Mouse (Mus musculus) midbrain, embryonic 12.5 days (tissue): ENCODE measurements around the gene Arrb2. TPM values are rescaled to one million over a fixed set of nuclear protein-coding genes. Genes with fewer than 3 reads are reported as not detected.

Experiments
- ATAC-seq: fragments of 200-750 bp; cut with Nextera tagmentation; 2 replicates; pipeline ENCODE4 v1.8.0; 2017; ENCODE audit warnings: low read depth, moderate TSS enrichment, moderate library complexity; ENCODE audit not compliant: low FRiP score
- H3K27ac ChIP-seq: fragments of 300-500 bp; sonication (generic); replicated peaks from 2 replicates; pipeline ENCODE4 v1.5.1; 2016; ENCODE audit warnings: mild to moderate bottlenecking
- H3K27me3 ChIP-seq: fragments of 300-500 bp; sonication (generic); 2 replicates; pipeline ENCODE4 v1.6.1; 2016; ENCODE audit warnings: mild to moderate bottlenecking
- H3K36me3 ChIP-seq: fragments of 300-500 bp; sonication (generic); 2 replicates; pipeline ENCODE4 v1.6.1; 2016
- H3K4me1 ChIP-seq: fragments of 300-500 bp; sonication (generic); 2 replicates; pipeline ENCODE4 v1.6.1; 2016
- H3K4me2 ChIP-seq: fragments of 300-500 bp; sonication (generic); replicated peaks from 2 replicates; pipeline ENCODE4 v1.6.1; 2016; ENCODE audit warnings: mild to moderate bottlenecking, moderate library complexity
- H3K4me3 ChIP-seq: fragments of 300-500 bp; sonication (generic); 2 replicates; pipeline ENCODE4 v1.5.1; 2016; ENCODE audit warnings: mild to moderate bottlenecking
- H3K9ac ChIP-seq: fragments of 300-500 bp; sonication (generic); replicated peaks from 2 replicates; pipeline ENCODE4 v1.6.1; 2016; ENCODE audit warnings: mild to moderate bottlenecking, moderate library complexity
- H3K9me3 ChIP-seq: fragments of 300-500 bp; sonication (generic); 2 replicates; pipeline ENCODE4 v1.6.1; 2016; ENCODE audit warnings: mild to moderate bottlenecking
- WGBS: fragments of 180-500 bp; shearing (Covaris S2); methylation state at CpG from one replicate; pipeline ENCODE4 v1.1.7; 2016; 5-methylcytosine and 5-hydroxymethylcytosine counted together
- polyA plus RNA-seq: library from polyadenylated mRNA; unstranded; fragments of >200 nt; fragmentation: Nextera tagmentation; extraction: Ambion mirVana; gene quantifications from 2 replicates; pipeline ENCODE4 v1.2.1, GENCODE M21; 2016

The Arrb2 gene
- polyA plus RNA-seq, 1 experiment from 2014 or later = 41.1 TPM

- 82% methylated on average over 1 of the region's 1 CpGs for WGBS
- no peaks in the 10 kb centered on the region for H3K36me3 ChIP-seq
- H3K27me3 ChIP-seq = no peaks in the 10 kb centered on the region
- no peak for ATAC-seq
- H3K4me3 ChIP-seq = no peak overlapping the region
- H3K27ac ChIP-seq = no peak overlapping the region
- no peak overlapping the region for H3K9ac ChIP-seq
- H3K4me2 ChIP-seq = no peak overlapping the region
- H3K4me1 ChIP-seq = peaks cover 3% of the 10 kb centered on the region; the same call in 1 of the 2 replicates
- H3K9me3 ChIP-seq = no peaks in the 10 kb centered on the region
These were observed 14.9 kb downstream of the Arrb2 start for GRCm38 (mm10) chr11:70447373-70447772.

- Histone ChIP-seq H3K4me3 (no peak overlapping the region), H3K4me1 (peaks cover 16% of the 10 kb centered on the region), H3K9me3 (no peaks in the 10 kb centered on the region), H3K9ac (no peak overlapping the region), H3K27ac (no peak overlapping the region), H3K27me3 (no peaks in the 10 kb centered on the region), H3K4me2 (no peak overlapping the region), H3K36me3 (peaks cover 4% of the 10 kb centered on the region; the same call in 1 of the 2 replicates)
- WGBS = 87% methylated on average over 2 of the region's 2 CpGs
- no peak for ATAC-seq
These were observed 18.5 kb downstream of the Arrb2 start for GRCm38 (mm10) chr11:70450926-70451325.

GRCm38 (mm10) chr11:70451797-70452498 is 19.5 kb downstream of the Arrb2 start, which contains the start of gene Med11:
Gene Med11 (plus strand): TSS chr11:70451919.
- Histone ChIP-seq H3K27me3 (no peaks in the 10 kb centered on the region), H3K27ac (peak within 1 kb of the TSS; percentile 96), H3K4me1 (peaks cover 16% of the 10 kb centered on the region), H3K9ac (peak within 1 kb of the TSS; percentile 75), H3K36me3 (peaks cover 4% of the 10 kb centered on the region; the same call in 1 of the 2 replicates), H3K4me3 (peak within 1 kb of the TSS; percentile 68), H3K9me3 (no peaks in the 10 kb centered on the region), H3K4me2 (peak within 1 kb of the TSS; percentile 65)
- peak; percentile 98 for ATAC-seq
- under 1% methylated on average over 46 of the region's 46 CpGs for WGBS

GRCm38 (mm10) chr11:70453261-70454044 is 21.0 kb downstream of the Arrb2 start:
- H3K4me3 ChIP-seq = no peak overlapping the region
- peaks cover 16% of the 10 kb centered on the region for H3K4me1 ChIP-seq
- ATAC-seq = no peak
- no peak overlapping the region for H3K27ac ChIP-seq
- H3K27me3 ChIP-seq = peaks cover under 1% of the 10 kb centered on the region
- H3K36me3 ChIP-seq = peaks cover 4% of the 10 kb centered on the region; the same call in 1 of the 2 replicates
- peak overlapping the region; percentile 65; the same call in 1 of the 2 replicates for H3K4me2 ChIP-seq
- 92% methylated on average over 9 of the region's 9 CpGs for WGBS
- H3K9ac ChIP-seq = 0 out of 2 replicates have a peak overlapping the region, but pooled peaks have one; percentile 24
- H3K9me3 ChIP-seq = no peaks in the 10 kb centered on the region

- Histone ChIP-seq H3K4me1 (peaks cover 10% of the 10 kb centered on the region), H3K36me3 (no peaks in the 10 kb centered on the region), H3K4me2 (peak within 1 kb of the TSS; percentile 70), H3K9ac (peak within 1 kb of the TSS; percentile 52), H3K27me3 (peaks cover 44% of the 10 kb centered on the region), H3K9me3 (no peaks in the 10 kb centered on the region), H3K4me3 (peak within 1 kb of the TSS; percentile 43), H3K27ac (no peak within 1 kb of the TSS)
- WGBS = 17% methylated on average over 30 of the region's 32 CpGs
- no peak for ATAC-seq
These were observed 26.5 kb downstream of the Arrb2 start, which contains the start of gene Zmynd15 for GRCm38 (mm10) chr11:70458688-70459600. Gene Zmynd15 (plus strand): TSS chr11:70459433.

GRCm38 (mm10) chr11:70459601-70460101 is 27.2 kb downstream of the Arrb2 start, which contains the start of gene Cxcl16:
Gene Cxcl16 (minus strand): TSS chr11:70459984.
- peak within 1 kb of the TSS; percentile 43 for H3K4me3 ChIP-seq
- H3K9ac ChIP-seq = peak within 1 kb of the TSS; percentile 52
- no peak within 1 kb of the TSS for H3K27ac ChIP-seq
- no peaks in the 10 kb centered on the region for H3K9me3 ChIP-seq
- H3K4me1 ChIP-seq = peaks cover 10% of the 10 kb centered on the region
- H3K4me2 ChIP-seq = peak within 1 kb of the TSS; percentile 70
- WGBS = 6% methylated on average over 30 of the region's 30 CpGs
- ATAC-seq = no peak
- H3K27me3 ChIP-seq = peaks cover 51% of the 10 kb centered on the region
- no peaks in the 10 kb centered on the region for H3K36me3 ChIP-seq

- no peaks in the 10 kb centered on the region for H3K9me3 ChIP-seq
- H3K36me3 ChIP-seq = no peaks in the 10 kb centered on the region
- H3K27me3 ChIP-seq = peaks cover 73% of the 10 kb centered on the region
- H3K9ac ChIP-seq = no peak overlapping the region
- H3K4me2 ChIP-seq = no peak overlapping the region
- peaks cover 17% of the 10 kb centered on the region for H3K4me1 ChIP-seq
- no peak overlapping the region for H3K27ac ChIP-seq
- no peak overlapping the region for H3K4me3 ChIP-seq
- WGBS = 78% methylated on average over 5 of the region's 5 CpGs
- no peak for ATAC-seq
These were observed 31.5 kb downstream of the Arrb2 start for GRCm38 (mm10) chr11:70463970-70464369.

GRCm38 (mm10) chr11:70465211-70465610 is 32.8 kb downstream of the Arrb2 start:
- H3K4me2 ChIP-seq = peak overlapping the region; percentile 31
- H3K4me3 ChIP-seq = peak overlapping the region; percentile 11; the same call in 1 of the 2 replicates
- 23% methylated on average over 16 of the region's 16 CpGs for WGBS
- no peaks in the 10 kb centered on the region for H3K9me3 ChIP-seq
- peaks cover 60% of the 10 kb centered on the region for H3K27me3 ChIP-seq
- H3K9ac ChIP-seq = 0 out of 2 replicates have a peak overlapping the region, but pooled peaks have one; percentile 1
- no peak for ATAC-seq
- no peaks in the 10 kb centered on the region for H3K36me3 ChIP-seq
- no peak overlapping the region for H3K27ac ChIP-seq
- H3K4me1 ChIP-seq = peaks cover 9% of the 10 kb centered on the region; the same call in 1 of the 2 replicates

GRCm38 (mm10) chr11:70465824-70466223 is 33.4 kb downstream of the Arrb2 start:
- Histone ChIP-seq H3K9me3 (no peaks in the 10 kb centered on the region), H3K4me3 (0 out of 2 replicates have a peak overlapping the region, but pooled peaks have one; percentile 9), H3K27me3 (peaks cover 54% of the 10 kb centered on the region), H3K27ac (no peak overlapping the region), H3K4me1 (peaks cover 9% of the 10 kb centered on the region; the same call in 1 of the 2 replicates), H3K4me2 (peak overlapping the region; percentile 31), H3K9ac (no peak overlapping the region), H3K36me3 (no peaks in the 10 kb centered on the region)
- 16% methylated on average over 23 of the region's 23 CpGs for WGBS
- no peak for ATAC-seq

- Histone ChIP-seq H3K9me3 (no peaks in the 10 kb centered on the region), H3K9ac (no peak overlapping the region), H3K4me1 (peaks cover 9% of the 10 kb centered on the region; the same call in 1 of the 2 replicates), H3K27ac (no peak overlapping the region), H3K36me3 (no peaks in the 10 kb centered on the region), H3K4me3 (no peak overlapping the region), H3K4me2 (no peak overlapping the region), H3K27me3 (peaks cover 43% of the 10 kb centered on the region)
- WGBS = 90% methylated on average over 5 of the region's 5 CpGs
- ATAC-seq = no peak
These were observed 35.6 kb downstream of the Arrb2 start for GRCm38 (mm10) chr11:70467902-70468619.
